Mouse (Mus musculus): ENCODE measurements at regions not wholly inside any gene's neighbourhood (a gene's known extent, or its start where the extent isn't known, plus 50 kb on each side); places are given as distances from the start of the nearest gene placed in this dataset.
A peak's percentile ranks its signal among the peaks of the same experiment; 100 is the strongest.
"Not testable (repeated sequence)": the region's sequence is repeated elsewhere in the genome, so short reads cannot be mapped to it uniquely, and the experiment has no call there.

GRCm38 (mm10) chr16:12811088-12811487 lies 298.4 kb upstream of the Ercc4 start:
- no peak for DNase-seq

- DNase-seq, result peak; percentile 62
Observed at GRCm38 (mm10) chr16:12824646-12825045, 284.8 kb upstream of the Ercc4 start.

- no peak for DNase-seq
Observed at GRCm38 (mm10) chr16:12826222-12826621, 283.3 kb upstream of the Ercc4 start.

GRCm38 (mm10) chr16:12831308-12831707 lies 278.2 kb upstream of the Ercc4 start:
- DNase-seq, result peak; percentile 14

- DNase-seq, result no peak
Observed at GRCm38 (mm10) chr16:12856356-12856755, 253.1 kb upstream of the Ercc4 start.

- DNase-seq, result peak; percentile 57
Observed at GRCm38 (mm10) chr16:12859714-12860355, 249.6 kb upstream of the Ercc4 start.

GRCm38 (mm10) chr16:12862561-12862960 lies 246.9 kb upstream of the Ercc4 start:
- DNase-seq, result no peak

GRCm38 (mm10) chr16:12878326-12878725 lies 231.2 kb upstream of the Ercc4 start:
- not testable (repeated sequence) for DNase-seq

- DNase-seq, result no peak
Observed at GRCm38 (mm10) chr16:12880011-12880410, 229.5 kb upstream of the Ercc4 start.

- DNase-seq, result no peak
Observed at GRCm38 (mm10) chr16:12880481-12880880, 229.0 kb upstream of the Ercc4 start.

GRCm38 (mm10) chr16:12882690-12883089 lies 226.8 kb upstream of the Ercc4 start:
- DNase-seq, result no peak

GRCm38 (mm10) chr16:12884556-12884955 lies 224.9 kb upstream of the Ercc4 start:
- no peak for DNase-seq

- DNase-seq, result no peak
Observed at GRCm38 (mm10) chr16:12886127-12886526, 223.4 kb upstream of the Ercc4 start.

GRCm38 (mm10) chr16:12887381-12887780 lies 222.1 kb upstream of the Ercc4 start:
- DNase-seq, result no peak

GRCm38 (mm10) chr16:12890094-12890493 lies 219.4 kb upstream of the Ercc4 start:
- no peak for DNase-seq

- DNase-seq, result no peak
Observed at GRCm38 (mm10) chr16:12890545-12890944, 218.9 kb upstream of the Ercc4 start.

GRCm38 (mm10) chr16:12892658-12893305 lies 216.7 kb upstream of the Ercc4 start:
- no peak for DNase-seq

- no peak for DNase-seq
Observed at GRCm38 (mm10) chr16:12897267-12897666, 212.2 kb upstream of the Ercc4 start.

GRCm38 (mm10) chr16:12900670-12901069 lies 208.8 kb upstream of the Ercc4 start:
- DNase-seq, result no peak

- DNase-seq, result no peak
Observed at GRCm38 (mm10) chr16:12901096-12901995, 208.1 kb upstream of the Ercc4 start.

- no peak for DNase-seq
Observed at GRCm38 (mm10) chr16:12901996-12902319, 207.5 kb upstream of the Ercc4 start.

- no peak for DNase-seq
Observed at GRCm38 (mm10) chr16:12903161-12903560, 206.3 kb upstream of the Ercc4 start.

- DNase-seq, result no peak
Observed at GRCm38 (mm10) chr16:12904937-12905336, 204.5 kb upstream of the Ercc4 start.

- DNase-seq, result peak; percentile 20
Observed at GRCm38 (mm10) chr16:12924668-12925067, 184.8 kb upstream of the Ercc4 start.

Data from right cerebral cortex, adult 18-20 months (tissue).